Mouse (Mus musculus) heart, adult 2 months (tissue): ENCODE results near the gene Kcnip4. TPM values are rescaled to one million over a fixed set of nuclear protein-coding genes. Genes with fewer than 3 reads are reported as not detected.

Experiments used
- DNase-seq, 2 experiments: peaks; one replicate each; pipeline ENCODE4 v3.0.0; 2021
- H3K27ac ChIP-seq: fragments of 200-600 bp; 2 replicates; pipeline ENCODE4 v1.8.1; 2022
- H3K27me3 ChIP-seq: fragments of 200-500 bp; 2 replicates; pipeline ENCODE4 v1.6.1; 2012; ENCODE audit warnings: mild to moderate bottlenecking, low read length, inconsistent platforms, mixed read lengths; ENCODE audit not compliant: control insufficient read depth, insufficient read depth
- H3K36me3 ChIP-seq: fragments of 200-500 bp; 2 replicates; pipeline ENCODE4 v1.6.1; 2012; ENCODE audit warnings: low read length, inconsistent platforms; ENCODE audit not compliant: control insufficient read depth, insufficient read depth
- H3K4me1 ChIP-seq: fragments of 200-500 bp; 2 replicates; pipeline ENCODE4 v1.6.1; 2011; ENCODE audit warnings: low read length; ENCODE audit not compliant: control insufficient read depth, insufficient read depth
- H3K4me3 ChIP-seq: fragments of 200-600 bp; 2 replicates; pipeline ENCODE4 v1.8.1; 2022
- H3K79me2 ChIP-seq: fragments of 200-500 bp; replicated peaks from 2 replicates; pipeline ENCODE4 v1.6.1; 2012; ENCODE audit warnings: mild to moderate bottlenecking, inconsistent platforms, low read length, moderate library complexity, mixed read lengths; ENCODE audit not compliant: control insufficient read depth, insufficient read depth
- H3K9ac ChIP-seq: fragments of 200-500 bp; 2 replicates; pipeline ENCODE4 v1.6.1; 2012; ENCODE audit warnings: low read depth, mild to moderate bottlenecking, control low read depth, inconsistent platforms, low read length, mixed read lengths
- CTCF ChIP-seq: fragments of 200-600 bp; IDR thresholded peaks from 2 replicates; pipeline ENCODE4 v1.8.1; 2022; ENCODE audit warnings: antibody characterized with exemption, mild to moderate bottlenecking, moderate library complexity
- EP300 ChIP-seq: fragments of 200-500 bp; IDR thresholded peaks from 2 replicates; pipeline ENCODE4 v1.6.1; 2011; ENCODE audit warnings: low read depth, low read length, control low read depth; ENCODE audit not compliant: insufficient read depth
- POLR2A ChIP-seq: fragments of 200-500 bp; IDR thresholded peaks from 2 replicates; pipeline ENCODE4 v1.6.1; 2011; ENCODE audit warnings: mild to moderate bottlenecking, low read depth, low read length, control low read depth; ENCODE audit not compliant: insufficient read depth
- WGBS: fragments of 180-500 bp; shearing (Covaris S2); methylation state at CpG from one replicate; pipeline ENCODE4 v1.1.7; 2018; 5-methylcytosine and 5-hydroxymethylcytosine counted together
- intact Hi-C: fragments of 180-260 bp; cut with DNase I; formaldehyde crosslinking; loops from one replicate; pipeline ENCODE4 v1.15.1; 2025
- polyA plus RNA-seq: library from polyadenylated mRNA; depleted of rRNA; stranded (reverse); fragments of >200 nt; gene quantifications from 2 replicates; pipeline ENCODE4 v1.2.3, GENCODE M21; 2012
- total RNA-seq, 2 experiments: library from RNA; stranded (reverse); gene quantifications; 2 replicates each; pipeline ENCODE4 v1.2.3; 2021

The Kcnip4 gene
- total and polyA plus RNA-seq, 3 experiments: 0.10 TPM; not detected in 2

- no peaks in the 10 kb centered on the region for H3K27me3 ChIP-seq
- DNase-seq: no peak
- no peaks in the 10 kb centered on the region for H3K79me2 ChIP-seq
- H3K27ac ChIP-seq: no peak overlapping the region
- H3K4me1 ChIP-seq: no peaks in the 10 kb centered on the region
- no peak for TF ChIP-seq POLR2A
- no peak for TF ChIP-seq EP300
- no peak for TF ChIP-seq CTCF
- no peaks in the 10 kb centered on the region for H3K36me3 ChIP-seq
- intact Hi-C loops: no loop called here
- H3K4me3 ChIP-seq: no peak overlapping the region
- WGBS: 79% methylated on average over 3 of the region's 3 CpGs
- H3K9ac ChIP-seq: no peak overlapping the region
Observed at GRCm38 (mm10) chr5:48545825-48546224, 978.9 kb downstream of the Kcnip4 start.

DNA sequence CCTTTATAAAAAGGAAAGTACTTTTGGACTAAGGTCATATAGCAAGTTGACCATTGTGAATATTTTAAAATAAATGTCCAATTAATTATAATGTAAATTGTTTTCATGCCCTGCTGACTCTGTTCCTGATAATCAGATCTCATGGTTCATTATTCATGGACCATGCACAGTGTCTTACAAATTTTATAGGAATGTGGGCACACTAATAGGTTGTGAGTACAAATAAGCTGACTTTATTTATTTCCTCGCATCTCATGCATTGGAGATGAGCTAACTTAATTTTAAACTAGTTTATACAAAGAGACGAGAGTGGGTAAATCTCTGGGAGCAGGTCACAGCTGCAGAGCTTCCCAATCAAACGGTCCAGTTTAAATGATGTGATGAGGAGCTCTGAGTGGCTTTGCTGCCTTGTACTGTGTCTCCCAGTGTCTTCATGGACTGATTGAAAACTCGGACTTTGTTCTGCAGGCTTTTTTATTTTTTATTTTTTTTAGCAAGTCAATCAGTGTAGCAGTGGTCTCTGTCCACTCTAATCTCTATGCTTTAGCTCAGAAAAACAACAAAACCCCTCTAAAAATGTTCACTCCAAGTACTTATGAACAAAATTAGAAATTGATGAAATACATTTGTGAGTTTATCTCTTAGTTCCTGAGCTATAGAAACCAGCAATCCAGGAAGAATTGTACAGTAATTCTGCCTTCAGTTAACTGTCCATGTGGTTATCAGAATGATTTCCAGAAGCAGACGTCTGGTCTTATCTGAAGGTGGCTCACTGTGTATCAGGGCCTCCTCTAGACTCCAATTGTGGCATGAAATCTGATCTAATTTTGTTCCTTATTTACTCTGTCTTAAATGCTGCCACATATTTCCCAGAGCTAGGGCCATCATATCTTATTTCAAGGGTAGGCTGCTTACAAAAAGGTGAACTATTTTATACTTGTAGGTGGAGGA lies 979.6 kb downstream of the Kcnip4 start:
- intact Hi-C loops: no loop called here
- Histone ChIP-seq H3K36me3 (no peaks in the 10 kb centered on the region), H3K27ac (no peak overlapping the region), H3K9ac (no peak overlapping the region), H3K4me3 (no peak overlapping the region), H3K79me2 (no peaks in the 10 kb centered on the region), H3K27me3 (no peaks in the 10 kb centered on the region), H3K4me1 (no peaks in the 10 kb centered on the region)
- no peak for TF ChIP-seq POLR2A
- TF ChIP-seq EP300: no peak
- TF ChIP-seq CTCF: no peak
- 45% methylated on average over 5 of the region's 5 CpGs for WGBS
- no peak for DNase-seq

DNA sequence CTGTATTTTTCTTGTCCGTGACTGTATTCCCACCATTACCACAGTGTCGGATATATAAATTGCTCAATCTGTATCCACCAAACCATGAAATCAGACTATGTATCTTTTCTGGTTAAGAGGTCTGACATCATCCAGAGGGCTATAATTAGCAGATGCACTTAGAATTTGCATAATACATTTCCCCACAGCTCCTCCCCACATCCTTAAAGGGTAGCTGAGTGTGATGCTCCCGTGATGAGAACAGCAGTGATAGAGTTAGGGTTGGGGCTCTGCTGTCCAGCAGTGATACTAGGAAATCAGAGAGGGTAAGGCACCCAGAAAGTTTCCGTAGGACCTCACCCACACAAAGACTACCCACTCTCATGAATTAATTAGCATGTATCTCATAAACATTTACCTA lies 1006.7 kb downstream of the Kcnip4 start:
- H3K4me1 ChIP-seq: no peaks in the 10 kb centered on the region
- no peaks in the 10 kb centered on the region for H3K79me2 ChIP-seq
- DNase-seq: no peak
- H3K36me3 ChIP-seq: no peaks in the 10 kb centered on the region
- H3K4me3 ChIP-seq: no peak overlapping the region
- H3K27me3 ChIP-seq: no peaks in the 10 kb centered on the region
- no peak overlapping the region for H3K27ac ChIP-seq
- no peak for TF ChIP-seq CTCF
- no peak for TF ChIP-seq EP300
- H3K9ac ChIP-seq: no peak overlapping the region
- intact Hi-C loops: no loop called here
- WGBS: 71% methylated on average over 4 of the region's 4 CpGs

DNA sequence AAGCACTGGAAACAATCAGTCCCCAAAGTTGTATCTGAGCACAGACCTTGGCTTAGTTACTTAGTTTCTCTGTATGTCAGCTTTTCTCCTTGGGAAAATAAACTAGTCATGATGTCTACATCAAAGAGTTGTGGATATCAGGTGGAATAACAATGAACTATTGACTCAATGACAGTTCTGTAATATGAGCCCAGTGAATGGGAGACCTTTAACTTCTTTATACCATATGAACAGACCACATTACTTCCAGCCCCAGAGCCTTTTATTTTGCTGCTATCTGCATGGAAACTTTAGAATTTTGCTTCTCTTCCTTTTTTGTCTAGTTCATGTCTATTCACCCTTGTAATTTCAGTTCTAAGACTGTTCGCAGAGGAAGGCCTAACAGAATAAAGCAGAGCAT lies 1011.4 kb downstream of the Kcnip4 start:
- TF ChIP-seq CTCF (no peak), EP300 (no peak), POLR2A (no peak)
- Histone ChIP-seq H3K4me3 (no peak overlapping the region), H3K36me3 (no peaks in the 10 kb centered on the region), H3K79me2 (no peaks in the 10 kb centered on the region), H3K27me3 (no peaks in the 10 kb centered on the region), H3K9ac (no peak overlapping the region), H3K4me1 (no peaks in the 10 kb centered on the region; the same call in 1 of the 2 replicates), H3K27ac (no peak overlapping the region)
- DNase-seq: no peak
- WGBS: 90% methylated on average over 1 of the region's 1 CpGs
- intact Hi-C loops: no loop called here

DNA sequence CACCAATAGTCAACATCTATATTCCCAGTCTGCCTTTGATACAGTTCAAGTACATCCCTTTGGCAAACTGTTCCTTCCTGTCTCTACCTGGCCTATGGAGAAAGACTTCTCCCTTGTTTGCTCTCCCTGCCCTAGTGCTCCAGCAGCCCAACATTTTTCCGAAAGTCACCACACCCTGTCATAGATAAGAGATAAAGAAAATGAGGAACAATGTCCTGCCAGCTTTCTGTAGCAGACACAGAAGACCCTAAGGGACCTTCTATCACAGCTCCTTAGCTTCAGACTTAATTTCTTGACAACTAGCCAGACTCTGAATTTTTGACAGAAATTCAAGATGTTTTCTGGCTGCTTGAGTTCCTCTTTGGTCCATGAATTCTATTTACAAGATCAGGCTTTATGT lies 1013.4 kb downstream of the Kcnip4 start:
- no peak for TF ChIP-seq CTCF
- no peak for TF ChIP-seq EP300
- no peak for TF ChIP-seq POLR2A
- WGBS: 17% methylated on average over 1 of the region's 1 CpGs
- H3K36me3 ChIP-seq: no peaks in the 10 kb centered on the region
- no peaks in the 10 kb centered on the region for H3K27me3 ChIP-seq
- no peaks in the 10 kb centered on the region for H3K79me2 ChIP-seq
- no peaks in the 10 kb centered on the region; the same call in 1 of the 2 replicates for H3K4me1 ChIP-seq
- H3K27ac ChIP-seq: no peak overlapping the region
- H3K4me3 ChIP-seq: no peak overlapping the region
- intact Hi-C loops: no loop called here
- DNase-seq: no peak
- H3K9ac ChIP-seq: no peak overlapping the region

- intact Hi-C loops: no loop called here
- DNase-seq: no peak
- WGBS: 83% methylated on average over 12 of the region's 12 CpGs
- Histone ChIP-seq H3K79me2 (no peaks in the 10 kb centered on the region), H3K27me3 (no peaks in the 10 kb centered on the region), H3K4me1 (no peaks in the 10 kb centered on the region; the same call in 1 of the 2 replicates), H3K27ac (no peak overlapping the region), H3K9ac (no peak overlapping the region), H3K36me3 (no peaks in the 10 kb centered on the region), H3K4me3 (no peak overlapping the region)
- TF ChIP-seq CTCF: no peak
- TF ChIP-seq POLR2A: no peak
Observed at GRCm38 (mm10) chr5:48510241-48510640, 1014.5 kb downstream of the Kcnip4 start.
